Mouse (Mus musculus) lung, embryonic 16.5 days (tissue): ENCODE data around the gene Mrps5. TPM values are rescaled to one million over a fixed set of nuclear protein-coding genes. Genes with fewer than 3 reads are reported as not detected.
"Not testable (repeated sequence)": the region's sequence is repeated elsewhere in the genome, so short reads cannot be mapped to it uniquely, and the experiment has no call there.

ENCODE experiments used
- ATAC-seq: fragments of 200-750 bp; cut with Nextera tagmentation; 2 replicates; pipeline ENCODE4 v1.8.0; 2017; ENCODE audit warnings: low read depth, mild to moderate bottlenecking, moderate library complexity
- H3K27ac ChIP-seq: fragments of 300-500 bp; sonication (generic); 2 replicates; pipeline ENCODE4 v1.5.1; 2014; ENCODE audit warnings: mild to moderate bottlenecking, control low read depth, low read length
- H3K27me3 ChIP-seq: fragments of 300-500 bp; sonication (generic); 2 replicates; pipeline ENCODE4 v1.6.1; 2014; ENCODE audit warnings: low read depth, low read length, mixed read lengths; ENCODE audit not compliant: control insufficient read depth, insufficient read depth
- H3K36me3 ChIP-seq: fragments of 300-500 bp; sonication (generic); 2 replicates; pipeline ENCODE4 v1.6.1; 2014; ENCODE audit warnings: low read length; ENCODE audit not compliant: control insufficient read depth, insufficient read depth
- H3K4me1 ChIP-seq: fragments of 300-500 bp; sonication (generic); replicated peaks from 2 replicates; pipeline ENCODE4 v1.6.1; 2014; ENCODE audit warnings: low read length, mixed read lengths; ENCODE audit not compliant: control insufficient read depth, insufficient read depth
- H3K4me2 ChIP-seq: fragments of 300-500 bp; sonication (generic); 2 replicates; pipeline ENCODE4 v1.6.1; 2014; ENCODE audit warnings: low read depth, low read length, control low read depth
- H3K4me3 ChIP-seq: fragments of 300-500 bp; sonication (generic); 2 replicates; pipeline ENCODE4 v1.5.1; 2014; ENCODE audit warnings: mild to moderate bottlenecking, low read length, control low read depth
- H3K9ac ChIP-seq: fragments of 300-500 bp; sonication (generic); 2 replicates; pipeline ENCODE4 v1.6.1; 2014; ENCODE audit warnings: low read length, control low read depth
- H3K9me3 ChIP-seq: fragments of 300-500 bp; sonication (generic); 2 replicates; pipeline ENCODE4 v1.6.1; 2016; ENCODE audit warnings: low read length; ENCODE audit not compliant: control insufficient read depth
- WGBS: fragments of 180-500 bp; shearing (Covaris S2); extraction: QIAGEN DNeasy Blood & Tissue Kit; methylation state at CpG from one replicate; pipeline ENCODE4 v1.1.7; 2014; 5-methylcytosine and 5-hydroxymethylcytosine counted together
- polyA plus RNA-seq: library from polyadenylated mRNA; unstranded; fragments of >200 nt; fragmentation: Nextera tagmentation; extraction: Ambion mirVana; gene quantifications from 2 replicates; pipeline ENCODE4 v1.2.1, GENCODE M21; 2015

The Mrps5 gene
- polyA plus RNA-seq, 1 experiment from 2014 or later = 120 TPM

GRCm38 (mm10) chr2:127559070-127559966, 27.7 kb upstream of the Mrps5 start:
- peak overlapping the region; percentile 31; the same call in 1 of the 2 replicates for H3K9ac ChIP-seq
- H3K9me3 ChIP-seq = no peaks in the 10 kb centered on the region
- peaks cover 4% of the 10 kb centered on the region; the same call in 1 of the 2 replicates for H3K27me3 ChIP-seq
- peak overlapping the region; percentile 43 for H3K4me2 ChIP-seq
- no peak overlapping the region for H3K27ac ChIP-seq
- peak overlapping the region; percentile 29; the same call in 1 of the 2 replicates for H3K4me3 ChIP-seq
- no peaks in the 10 kb centered on the region for H3K4me1 ChIP-seq
- WGBS = 14% methylated on average over 18 of the region's 18 CpGs
- no peaks in the 10 kb centered on the region for H3K36me3 ChIP-seq
- peak; percentile 98 for ATAC-seq

GRCm38 (mm10) chr2:127573322-127573721, 13.7 kb upstream of the Mrps5 start:
- no peak overlapping the region for H3K4me3 ChIP-seq
- ATAC-seq = no peak
- 50% methylated on average over 1 of the region's 1 CpGs for WGBS
- H3K9ac ChIP-seq = no peak overlapping the region
- no peaks in the 10 kb centered on the region for H3K9me3 ChIP-seq
- H3K27me3 ChIP-seq = no peaks in the 10 kb centered on the region
- no peaks in the 10 kb centered on the region for H3K36me3 ChIP-seq
- no peak overlapping the region for H3K27ac ChIP-seq
- H3K4me2 ChIP-seq = no peak overlapping the region
- H3K4me1 ChIP-seq = no peaks in the 10 kb centered on the region

- Histone ChIP-seq H3K9me3 (no peaks in the 10 kb centered on the region), H3K36me3 (0 out of 2 replicates have a peak, but pooled peaks cover 3% of the 10 kb centered on the region), H3K9ac (peak overlapping the region; percentile 80), H3K27ac (no peak overlapping the region), H3K4me3 (peak overlapping the region; percentile 70), H3K27me3 (no peaks in the 10 kb centered on the region), H3K4me2 (peak overlapping the region; percentile 67), H3K4me1 (peaks cover 17% of the 10 kb centered on the region)
- peak; percentile 92 for ATAC-seq
- under 1% methylated on average over 24 of the region's 24 CpGs for WGBS
Measured at GRCm38 (mm10) chr2:127584436-127584858, 2.6 kb upstream of the Mrps5 start.

GRCm38 (mm10) chr2:127587514-127587844, 457 bp downstream of the Mrps5 start:
- Histone ChIP-seq H3K9ac (peak overlapping the region; percentile 96), H3K36me3 (no peaks in the 10 kb centered on the region; the same call in 1 of the 2 replicates), H3K4me2 (peak overlapping the region; percentile 80), H3K4me1 (peaks cover 22% of the 10 kb centered on the region), H3K27ac (peak overlapping the region; percentile 93), H3K9me3 (no peaks in the 10 kb centered on the region), H3K27me3 (no peaks in the 10 kb centered on the region), H3K4me3 (peak overlapping the region; percentile 99)
- WGBS = under 1% methylated on average over 22 of the region's 22 CpGs
- peak; percentile 12 for ATAC-seq

- ATAC-seq = no peak
- Histone ChIP-seq H3K27ac (no peak overlapping the region), H3K36me3 (peaks cover 3% of the 10 kb centered on the region; the same call in 1 of the 2 replicates), H3K4me2 (no peak overlapping the region), H3K27me3 (no peaks in the 10 kb centered on the region), H3K9ac (no peak overlapping the region), H3K4me1 (peaks cover 22% of the 10 kb centered on the region), H3K4me3 (no peak overlapping the region), H3K9me3 (no peaks in the 10 kb centered on the region)
- 91% methylated on average over 9 of the region's 9 CpGs for WGBS
Measured at GRCm38 (mm10) chr2:127588897-127589296, 1.9 kb downstream of the Mrps5 start.

GRCm38 (mm10) chr2:127590204-127590603, 3.2 kb downstream of the Mrps5 start:
- H3K9me3 ChIP-seq = no peaks in the 10 kb centered on the region
- H3K9ac ChIP-seq = no peak overlapping the region
- H3K4me1 ChIP-seq = peaks cover 19% of the 10 kb centered on the region
- no peak overlapping the region for H3K4me2 ChIP-seq
- ATAC-seq = no peak
- no peak overlapping the region for H3K4me3 ChIP-seq
- H3K27ac ChIP-seq = no peak overlapping the region
- WGBS = 67% methylated on average over 15 of the region's 15 CpGs
- H3K27me3 ChIP-seq = no peaks in the 10 kb centered on the region
- peaks cover 10% of the 10 kb centered on the region for H3K36me3 ChIP-seq

GRCm38 (mm10) chr2:127590840-127591239, 3.8 kb downstream of the Mrps5 start:
- peaks cover 19% of the 10 kb centered on the region for H3K4me1 ChIP-seq
- H3K4me3 ChIP-seq = no peak overlapping the region
- H3K4me2 ChIP-seq = no peak overlapping the region
- no peak overlapping the region for H3K27ac ChIP-seq
- H3K36me3 ChIP-seq = peaks cover 13% of the 10 kb centered on the region
- no peak for ATAC-seq
- no peaks in the 10 kb centered on the region for H3K9me3 ChIP-seq
- 70% methylated on average over 4 of the region's 4 CpGs for WGBS
- H3K27me3 ChIP-seq = no peaks in the 10 kb centered on the region
- no peak overlapping the region for H3K9ac ChIP-seq

- H3K4me2 ChIP-seq, H3K27ac ChIP-seq, ATAC-seq, H3K9ac ChIP-seq, H3K4me1 ChIP-seq, H3K4me3 ChIP-seq, H3K9me3 ChIP-seq, H3K27me3 ChIP-seq: not testable (repeated sequence)
- peaks cover 36% of the 10 kb centered on the region for H3K36me3 ChIP-seq
- whole genome bisulfite sequencing = 89% methylated on average over 5 of the region's 8 CpGs
Measured at GRCm38 (mm10) chr2:127603383-127603782, 16.4 kb downstream of the Mrps5 start.

GRCm38 (mm10) chr2:127605203-127605602, 18.2 kb downstream of the Mrps5 start:
- Histone ChIP-seq H3K9ac (no peak overlapping the region), H3K27me3 (no peaks in the 10 kb centered on the region), H3K4me2 (no peak overlapping the region), H3K36me3 (peaks cover 28% of the 10 kb centered on the region), H3K4me1 (no peaks in the 10 kb centered on the region), H3K27ac (no peak overlapping the region), H3K9me3 (no peaks in the 10 kb centered on the region), H3K4me3 (no peak overlapping the region)
- WGBS = 80% methylated on average over 3 of the region's 3 CpGs
- no peak for ATAC-seq
